Mouse (Mus musculus) myocyte (in vitro differentiated cells): ENCODE results near the gene Mrps18a. TPM values are rescaled to one million over a fixed set of nuclear protein-coding genes. Genes with fewer than 3 reads are reported as not detected.

Source experiments
- H3K27me3 ChIP-seq: one replicate; pipeline ENCODE4 v1.6.1; 2011; ENCODE audit not compliant: control insufficient read depth, insufficient read depth, insufficient read length
- H3K36me3 ChIP-seq: one replicate; pipeline ENCODE4 v1.6.1; 2011; ENCODE audit not compliant: control insufficient read depth, insufficient read depth
- H3K4me2 ChIP-seq: one replicate; pipeline ENCODE4 v1.6.1; 2011; ENCODE audit warnings: low read depth, control low read depth
- H3K4me3 ChIP-seq: one replicate; pipeline ENCODE4 v1.5.1; 2011; ENCODE audit warnings: mild to moderate bottlenecking, control low read depth, moderate library complexity
- H3K79me2 ChIP-seq: one replicate; pipeline ENCODE4 v1.6.1; 2011; ENCODE audit not compliant: control insufficient read depth, insufficient read depth
- H3ac ChIP-seq: one replicate; pipeline ENCODE4 v1.6.1; 2011; ENCODE audit not compliant: control insufficient read depth, insufficient read length
- CEBPB ChIP-seq: IDR thresholded peaks from 2 replicates; pipeline ENCODE4 v1.6.1; 2011; ENCODE audit warnings: mild to moderate bottlenecking, moderate library complexity; ENCODE audit not compliant: poor library complexity, insufficient read depth, severe bottlenecking
- E2F4 ChIP-seq: IDR thresholded peaks from one replicate; pipeline ENCODE4 v1.6.1; 2011; ENCODE audit warnings: mild to moderate bottlenecking, control low read depth, moderate library complexity; ENCODE audit not compliant: insufficient read depth
- MAX ChIP-seq: IDR thresholded peaks from one replicate; pipeline ENCODE4 v1.6.1; 2011; ENCODE audit warnings: low read depth, mild to moderate bottlenecking, control low read depth
- MYOD1 ChIP-seq, 3 experiments: IDR thresholded peaks; one replicate each; pipeline ENCODE4 v1.6.1; 2011; ENCODE audit warnings: control low read depth in 2 of 3, low read depth in 2 of 3, mild to moderate bottlenecking in 2 of 3, moderate library complexity in 1 of 3; ENCODE audit not compliant: insufficient read length in 2 of 3, control insufficient read depth in 1 of 3
- MYOG ChIP-seq, 3 experiments: IDR thresholded peaks; one replicate each; pipeline ENCODE4 v1.6.1; 2011; ENCODE audit warnings: control low read depth in 2 of 3, low read depth in 2 of 3, mild to moderate bottlenecking in 2 of 3; ENCODE audit not compliant: insufficient read length in 2 of 3, control insufficient read depth in 1 of 3, insufficient read depth in 1 of 3
- POLR2A ChIP-seq: IDR thresholded peaks from one replicate; pipeline ENCODE4 v1.6.1; 2011; ENCODE audit warnings: low read depth, mild to moderate bottlenecking, control low read depth, moderate library complexity; ENCODE audit not compliant: insufficient read length
- POLR2AphosphoS2 ChIP-seq: IDR thresholded peaks from one replicate; pipeline ENCODE4 v1.6.1; 2011; ENCODE audit warnings: low read depth, control low read depth; ENCODE audit not compliant: insufficient read length
- REST ChIP-seq: IDR thresholded peaks from one replicate; pipeline ENCODE4 v1.6.1; 2011; ENCODE audit warnings: mild to moderate bottlenecking, control low read depth, moderate library complexity; ENCODE audit not compliant: insufficient read depth, insufficient read length
- SRF ChIP-seq: IDR thresholded peaks from one replicate; pipeline ENCODE4 v1.6.1; 2011; ENCODE audit warnings: low read depth; ENCODE audit not compliant: control insufficient read depth, insufficient read length
- TCF12 ChIP-seq: IDR thresholded peaks from one replicate; pipeline ENCODE4 v1.6.1; 2011; ENCODE audit warnings: mild to moderate bottlenecking, control low read depth; ENCODE audit not compliant: poor library complexity, insufficient read depth, severe bottlenecking
- TCF3 ChIP-seq: IDR thresholded peaks from one replicate; pipeline ENCODE4 v1.6.1; 2011; ENCODE audit warnings: low read depth, control low read depth; ENCODE audit not compliant: insufficient read length
- USF1 ChIP-seq: IDR thresholded peaks from one replicate; pipeline ENCODE4 v1.6.1; 2011; ENCODE audit warnings: low read depth, mild to moderate bottlenecking, control low read depth, moderate library complexity
- polyA plus RNA-seq: library from polyadenylated mRNA; unstranded; fragments of >200 nt; fragmentation: generic; extraction: Trizol; gene quantifications from one replicate; pipeline ENCODE4 v1.2.1, GENCODE M21; 2012; ENCODE audit warnings: missing spikeins

Gene Mrps18a
- polyA plus RNA-seq, 1 experiment = 112 TPM

DNA sequence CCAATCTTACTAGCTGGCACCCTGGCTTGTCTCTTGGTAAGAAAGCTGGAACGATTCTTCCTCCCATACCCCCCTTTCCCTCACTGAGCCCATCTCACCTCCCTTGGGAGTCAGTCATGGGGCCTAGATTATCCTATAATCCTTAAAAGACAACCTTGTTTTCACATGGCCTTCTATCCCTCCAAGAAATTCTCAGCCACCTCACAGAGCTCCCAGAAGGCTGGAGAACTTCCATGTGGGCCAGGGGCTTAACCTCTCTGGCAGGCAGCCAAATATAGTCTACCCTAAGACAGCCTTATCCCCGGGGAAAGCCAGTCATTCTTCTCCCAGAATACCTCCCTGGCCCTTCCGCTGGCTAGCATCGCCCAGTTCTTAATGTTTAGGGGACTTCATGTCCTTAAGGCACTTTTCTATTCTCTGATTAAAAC, 7.7 kb downstream of the Mrps18a start:
- Histone ChIP-seq H3K36me3 (peaks cover 6% of the 10 kb centered on the region), H3K4me3 (no peak overlapping the region), H3K4me2 (no peak overlapping the region), H3K79me2 (peaks cover 9% of the 10 kb centered on the region), H3K27me3 (no peaks in the 10 kb centered on the region), H3ac (no peak overlapping the region)
- TF ChIP-seq MYOD1 (IDR thresholded peaks at IDR 0.05; ENCODE audit: control insufficient read depth in 1 of 3, insufficient read length in 2 of 3, low read depth in 2 of 3) = no peak
- TF ChIP-seq USF1 = no peak
- no peak for TF ChIP-seq CEBPB
- TF ChIP-seq TCF3 = no peak
- no peak for TF ChIP-seq POLR2AphosphoS2
- no peak for TF ChIP-seq MYOG (IDR thresholded peaks at IDR 0.05; ENCODE audit: control insufficient read depth in 1 of 3, insufficient read depth in 1 of 3, insufficient read length in 2 of 3, low read depth in 2 of 3)
- TF ChIP-seq TCF12 = no peak
- TF ChIP-seq POLR2A = no peak
- TF ChIP-seq SRF = no peak
- TF ChIP-seq E2F4 = no peak
- TF ChIP-seq REST = no peak
- TF ChIP-seq MAX = no peak

DNA sequence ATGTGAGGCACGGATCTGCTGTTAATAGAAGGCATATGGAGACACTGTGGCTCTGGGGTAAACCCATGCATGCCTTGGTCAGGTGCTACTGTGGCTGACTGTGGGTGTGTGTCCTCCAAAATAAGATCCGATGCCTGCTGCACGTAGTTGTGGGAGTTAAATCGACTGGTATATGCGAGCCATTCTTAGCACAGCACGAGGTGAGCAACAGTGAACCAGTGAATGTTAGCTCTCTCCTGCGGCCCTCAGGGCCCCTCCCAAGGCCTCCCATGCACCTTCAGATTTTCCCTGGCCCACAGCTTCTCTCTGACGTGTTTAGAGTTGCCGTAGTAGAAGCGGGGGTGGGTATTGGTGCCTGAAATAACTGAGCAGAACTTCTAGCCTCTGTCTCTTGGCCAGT, 8.9 kb downstream of the Mrps18a start:
- Histone ChIP-seq H3ac (no peak overlapping the region), H3K27me3 (no peaks in the 10 kb centered on the region), H3K4me3 (no peak overlapping the region), H3K79me2 (peaks cover 3% of the 10 kb centered on the region), H3K4me2 (no peak overlapping the region), H3K36me3 (peaks cover 10% of the 10 kb centered on the region)
- no peak for TF ChIP-seq MAX
- no peak for TF ChIP-seq POLR2A
- TF ChIP-seq USF1 = no peak
- no peak for TF ChIP-seq SRF
- TF ChIP-seq REST = no peak
- no peak for TF ChIP-seq TCF3
- TF ChIP-seq CEBPB = no peak
- TF ChIP-seq MYOD1 (IDR thresholded peaks at IDR 0.05; ENCODE audit: control insufficient read depth in 1 of 3, insufficient read length in 2 of 3, low read depth in 2 of 3) = no peak
- no peak for TF ChIP-seq POLR2AphosphoS2
- no peak for TF ChIP-seq E2F4
- TF ChIP-seq TCF12 = no peak
- TF ChIP-seq MYOG (IDR thresholded peaks at IDR 0.05; ENCODE audit: control insufficient read depth in 1 of 3, insufficient read depth in 1 of 3, insufficient read length in 2 of 3, low read depth in 2 of 3) = no peak

- H3K4me3 ChIP-seq = no peak overlapping the region
- H3K36me3 ChIP-seq = peaks cover 15% of the 10 kb centered on the region
- H3K27me3 ChIP-seq = no peaks in the 10 kb centered on the region
- no peak overlapping the region for H3K4me2 ChIP-seq
- H3ac ChIP-seq = no peak overlapping the region
- TF ChIP-seq TCF3 (no peak), POLR2A (no peak), REST (no peak), E2F4 (no peak), SRF (no peak), MYOD1 (IDR thresholded peaks at IDR 0.05; ENCODE audit: control insufficient read depth in 1 of 3, insufficient read length in 2 of 3, low read depth in 2 of 3) (no peak), USF1 (no peak), TCF12 (no peak), CEBPB (no peak)
- no peaks in the 10 kb centered on the region for H3K79me2 ChIP-seq
These were observed 12.0 kb downstream of the Mrps18a start for GRCm38 (mm10) chr17:46122791-46123190.

GRCm38 (mm10) chr17:46123285-46123684, 12.5 kb downstream of the Mrps18a start:
- Histone ChIP-seq H3K36me3 (peaks cover 15% of the 10 kb centered on the region), H3K4me2 (no peak overlapping the region), H3K4me3 (no peak overlapping the region), H3K79me2 (no peaks in the 10 kb centered on the region), H3K27me3 (no peaks in the 10 kb centered on the region), H3ac (no peak overlapping the region)
- TF ChIP-seq USF1 (no peak), CEBPB (no peak), MYOD1 (IDR thresholded peaks at IDR 0.05; ENCODE audit: control insufficient read depth in 1 of 3, insufficient read length in 2 of 3, low read depth in 2 of 3) (no peak), SRF (no peak), MYOG (IDR thresholded peaks at IDR 0.05; ENCODE audit: control insufficient read depth in 1 of 3, insufficient read depth in 1 of 3, insufficient read length in 2 of 3, low read depth in 2 of 3) (no peak)
